Mouse (Mus musculus): ENCODE results near the gene Tnfrsf22.

Gene Tnfrsf22

GRCm38 (mm10) chr7:143629501-143629900 lies 20.0 kb downstream of the Tnfrsf22 start:
- DNase-seq: no peak

- no peak for DNase-seq
Measured at GRCm38 (mm10) chr7:143628540-143628939, 20.9 kb downstream of the Tnfrsf22 start, which contains the start of gene Tnfrsf26. Gene Tnfrsf26 (minus strand): TSS chr7:143628722.

GRCm38 (mm10) chr7:143627555-143628286 lies 21.7 kb downstream of the Tnfrsf22 start:
- no peak for DNase-seq

- DNase-seq: no peak
Measured at GRCm38 (mm10) chr7:143626178-143626577, 23.3 kb downstream of the Tnfrsf22 start.

- DNase-seq: no peak
Measured at GRCm38 (mm10) chr7:143625151-143625550, 24.3 kb downstream of the Tnfrsf22 start.

- DNase-seq: no peak
Measured at GRCm38 (mm10) chr7:143624561-143624960, 24.9 kb downstream of the Tnfrsf22 start.

GRCm38 (mm10) chr7:143620951-143621350 lies 28.5 kb downstream of the Tnfrsf22 start:
- DNase-seq: no peak

- peak; percentile 57 for DNase-seq
Measured at GRCm38 (mm10) chr7:143614404-143615135, 34.9 kb downstream of the Tnfrsf22 start.

GRCm38 (mm10) chr7:143612215-143612614 lies 37.2 kb downstream of the Tnfrsf22 start:
- peak; percentile 23 for DNase-seq

- DNase-seq: no peak
Measured at GRCm38 (mm10) chr7:143605321-143605720, 44.1 kb downstream of the Tnfrsf22 start.

GRCm38 (mm10) chr7:143604889-143605288 lies 44.6 kb downstream of the Tnfrsf22 start:
- no peak for DNase-seq

GRCm38 (mm10) chr7:143601705-143602104 lies 47.8 kb downstream of the Tnfrsf22 start:
- no peak for DNase-seq

GRCm38 (mm10) chr7:143600231-143600740 lies 49.2 kb downstream of the Tnfrsf22 start:
- DNase-seq: no peak

- peak; percentile 97 for DNase-seq
Measured at GRCm38 (mm10) chr7:143599428-143600230, 49.8 kb downstream of the Tnfrsf22 start, which contains the start of gene Cars. Gene Cars (minus strand): TSS chr7:143600090.

GRCm38 (mm10) chr7:143594865-143595264 lies 54.6 kb downstream of the Tnfrsf22 start:
- DNase-seq: peak; percentile 39

GRCm38 (mm10) chr7:143592255-143592654 lies 57.2 kb downstream of the Tnfrsf22 start:
- no peak for DNase-seq

GRCm38 (mm10) chr7:143588006-143588405 lies 61.5 kb downstream of the Tnfrsf22 start:
- DNase-seq: no peak

GRCm38 (mm10) chr7:143587586-143587985 lies 61.9 kb downstream of the Tnfrsf22 start:
- DNase-seq: no peak

Measured in kidney, postnatal 10 days (tissue).